Mouse (Mus musculus): Measurements from ENCODE around the gene Gm20388. TPM values are rescaled to one million over a fixed set of nuclear protein-coding genes. Genes with fewer than 3 reads are reported as not detected.

Gene Gm20388
- polyA plus RNA-seq, 1 experiment, result not detected

DNA sequence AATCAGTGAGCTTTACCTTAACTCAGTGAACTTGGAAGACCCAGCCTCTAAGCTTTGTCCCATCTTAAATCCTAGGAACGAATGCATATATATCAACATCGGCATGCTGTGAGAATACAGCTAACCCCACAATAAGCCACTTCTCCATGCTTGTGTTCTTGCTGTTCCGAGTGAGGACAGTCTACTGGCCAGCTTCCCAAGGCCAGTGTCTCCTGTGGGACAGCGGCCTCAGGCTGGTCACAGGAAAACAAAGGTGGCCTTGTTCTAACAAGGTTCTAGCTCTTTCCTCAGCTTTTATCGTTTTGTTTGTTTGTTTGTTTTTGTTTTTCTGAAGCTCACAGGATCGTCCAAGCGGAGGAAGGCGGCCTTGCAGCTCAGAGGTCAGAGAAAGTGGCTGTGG, 3823.8 kb downstream of the Gm20388 start:
- WGBS, result 82% methylated on average over 8 of the region's 8 CpGs
- H3K4me1 ChIP-seq (ENCODE audit: control insufficient read depth, insufficient read depth, low read length), result peaks cover 4% of the 10 kb centered on the region
- no peak overlapping the region for H3K27ac ChIP-seq (ENCODE audit: insufficient read depth, low read depth, low read length)
- no peak for TF ChIP-seq POLR2A (IDR thresholded peaks at IDR 0.05; ENCODE audit: insufficient read depth, low read depth, low read length)
- TF ChIP-seq CTCF (IDR thresholded peaks at IDR 0.05; ENCODE audit: insufficient read depth, low read depth, low read length), result no peak
- H3K4me3 ChIP-seq (ENCODE audit: insufficient read depth, low read depth, low read length), result no peak overlapping the region

DNA sequence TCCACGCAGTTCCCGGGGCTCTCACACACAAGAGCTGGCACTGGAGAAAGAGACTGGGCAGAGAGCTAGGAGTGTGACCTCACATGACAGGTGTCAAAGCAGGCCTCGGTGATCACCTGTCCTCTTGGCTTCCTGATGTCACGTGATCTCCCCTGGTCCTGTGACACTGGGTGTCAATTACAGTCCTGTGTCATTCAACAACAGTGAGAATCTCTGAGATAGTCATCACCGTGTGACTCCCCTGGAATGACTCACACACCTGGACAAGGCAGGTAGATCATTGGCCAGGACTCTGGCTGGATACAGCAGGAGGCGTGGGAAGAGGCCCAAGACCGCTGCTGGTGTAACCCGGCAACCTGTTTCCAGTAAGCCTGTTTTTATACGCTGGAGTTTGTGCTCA, 3826.3 kb downstream of the Gm20388 start:
- Histone ChIP-seq H3K4me3 (ENCODE audit: insufficient read depth, low read depth, low read length) (no peak overlapping the region), H3K4me1 (ENCODE audit: control insufficient read depth, insufficient read depth, low read length) (no peaks in the 10 kb centered on the region), H3K27ac (ENCODE audit: insufficient read depth, low read depth, low read length) (no peak overlapping the region)
- no peak for TF ChIP-seq CTCF (IDR thresholded peaks at IDR 0.05; ENCODE audit: insufficient read depth, low read depth, low read length)
- no peak for TF ChIP-seq POLR2A (IDR thresholded peaks at IDR 0.05; ENCODE audit: insufficient read depth, low read depth, low read length)
- 84% methylated on average over 9 of the region's 9 CpGs for WGBS

DNA sequence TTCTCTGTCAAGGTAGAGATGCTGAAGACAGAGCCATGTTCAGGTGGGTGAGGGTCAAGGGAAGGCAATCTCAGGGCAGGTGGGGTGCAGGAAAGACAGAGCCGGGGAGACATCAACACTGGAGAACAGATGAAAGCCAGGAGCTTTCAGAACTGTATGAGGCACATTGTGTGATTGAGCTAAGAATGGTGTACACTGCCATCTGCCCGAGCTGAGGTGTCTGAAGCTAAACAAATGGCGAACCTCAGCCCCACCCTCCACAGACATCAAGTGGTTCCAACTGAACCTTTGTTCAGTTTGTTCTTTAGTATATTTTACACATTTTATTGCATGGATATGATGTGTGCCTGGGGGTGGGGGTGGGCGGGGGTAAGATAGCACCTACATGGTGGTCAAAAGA, 3829.6 kb downstream of the Gm20388 start:
- no peak for TF ChIP-seq CTCF (IDR thresholded peaks at IDR 0.05; ENCODE audit: insufficient read depth, low read depth, low read length)
- TF ChIP-seq POLR2A (IDR thresholded peaks at IDR 0.05; ENCODE audit: insufficient read depth, low read depth, low read length), result no peak
- WGBS, result 79% methylated on average over 4 of the region's 4 CpGs
- no peak overlapping the region for H3K4me3 ChIP-seq (ENCODE audit: insufficient read depth, low read depth, low read length)
- H3K4me1 ChIP-seq (ENCODE audit: control insufficient read depth, insufficient read depth, low read length), result no peaks in the 10 kb centered on the region
- H3K27ac ChIP-seq (ENCODE audit: insufficient read depth, low read depth, low read length), result no peak overlapping the region

DNA sequence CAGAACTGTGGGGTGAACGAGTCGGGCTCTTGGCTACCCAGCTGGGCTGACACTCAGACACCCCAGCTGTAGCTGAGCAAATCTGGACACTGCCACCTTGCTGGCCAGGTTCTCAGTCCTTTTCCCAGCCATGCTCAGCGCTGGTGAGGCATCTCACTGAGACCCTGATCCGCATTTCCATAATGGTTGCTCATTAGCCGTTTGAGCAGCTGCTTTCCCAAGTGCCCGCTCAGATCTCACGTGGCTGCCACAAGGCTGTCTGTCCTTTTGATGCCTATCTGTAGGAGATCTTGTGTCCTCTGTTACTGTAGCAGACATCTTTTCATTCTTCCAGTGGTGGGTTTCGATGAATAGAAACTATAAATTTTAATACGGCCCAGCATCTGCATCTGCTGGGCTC, 3830.6 kb downstream of the Gm20388 start:
- no peak for TF ChIP-seq CTCF (IDR thresholded peaks at IDR 0.05; ENCODE audit: insufficient read depth, low read depth, low read length)
- TF ChIP-seq POLR2A (IDR thresholded peaks at IDR 0.05; ENCODE audit: insufficient read depth, low read depth, low read length), result no peak
- Histone ChIP-seq H3K4me3 (ENCODE audit: insufficient read depth, low read depth, low read length) (no peak overlapping the region), H3K4me1 (ENCODE audit: control insufficient read depth, insufficient read depth, low read length) (no peaks in the 10 kb centered on the region), H3K27ac (ENCODE audit: insufficient read depth, low read depth, low read length) (no peak overlapping the region)
- 71% methylated on average over 9 of the region's 9 CpGs for WGBS

DNA sequence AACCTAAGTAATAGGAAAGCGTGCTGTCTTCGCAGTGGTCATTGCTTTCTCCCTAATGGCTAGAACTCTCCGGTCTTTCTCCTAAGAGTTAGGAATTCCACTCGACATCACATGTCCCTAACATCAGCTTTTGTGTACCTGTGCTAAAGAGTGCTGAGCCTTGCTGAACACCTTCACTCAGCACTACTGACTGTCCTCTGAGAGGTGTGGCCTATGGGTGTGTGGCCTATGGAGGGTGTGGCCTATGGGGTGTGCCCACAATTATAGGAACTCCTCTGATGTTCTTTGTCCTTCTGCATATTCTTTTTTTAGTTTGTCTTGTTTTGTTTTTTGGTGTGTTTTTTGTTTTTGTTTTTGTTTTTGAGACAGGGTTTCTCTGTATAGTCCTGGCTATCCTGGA, 3835.8 kb downstream of the Gm20388 start:
- WGBS, result 95% methylated on average over 4 of the region's 4 CpGs
- 0 out of 2 replicates have a peak, but pooled peaks cover under 1% of the 10 kb centered on the region for H3K4me1 ChIP-seq (ENCODE audit: control insufficient read depth, insufficient read depth, low read length)
- no peak for TF ChIP-seq POLR2A (IDR thresholded peaks at IDR 0.05; ENCODE audit: insufficient read depth, low read depth, low read length)
- no peak for TF ChIP-seq CTCF (IDR thresholded peaks at IDR 0.05; ENCODE audit: insufficient read depth, low read depth, low read length)
- no peak overlapping the region for H3K4me3 ChIP-seq (ENCODE audit: insufficient read depth, low read depth, low read length)
- H3K27ac ChIP-seq (ENCODE audit: insufficient read depth, low read depth, low read length), result no peak overlapping the region

DNA sequence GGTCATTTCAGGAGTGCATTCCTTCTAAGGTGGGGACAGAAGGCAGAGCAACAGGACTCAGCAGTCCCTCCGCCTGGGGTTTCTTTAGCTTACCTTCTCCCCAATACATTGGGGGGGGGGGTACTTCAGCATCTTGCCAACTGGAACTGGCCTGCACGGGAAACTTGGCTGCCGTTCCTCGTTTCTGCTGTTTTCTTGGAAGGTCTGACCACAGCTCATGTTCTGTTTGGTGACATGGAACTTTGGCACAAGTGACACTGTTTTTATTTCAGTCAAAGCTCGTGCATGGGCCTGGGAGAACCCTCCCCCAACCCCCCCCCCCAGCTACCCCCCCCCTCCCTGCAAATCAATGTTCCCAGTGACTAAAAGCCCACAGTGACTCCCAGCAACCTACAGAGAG, 3837.1 kb downstream of the Gm20388 start:
- TF ChIP-seq POLR2A (IDR thresholded peaks at IDR 0.05; ENCODE audit: insufficient read depth, low read depth, low read length) (no peak), CTCF (IDR thresholded peaks at IDR 0.05; ENCODE audit: insufficient read depth, low read depth, low read length) (no peak)
- WGBS, result 47% methylated on average over 5 of the region's 5 CpGs
- Histone ChIP-seq H3K27ac (ENCODE audit: insufficient read depth, low read depth, low read length) (no peak overlapping the region), H3K4me1 (ENCODE audit: control insufficient read depth, insufficient read depth, low read length) (peaks cover 8% of the 10 kb centered on the region), H3K4me3 (ENCODE audit: insufficient read depth, low read depth, low read length) (no peak overlapping the region)

DNA sequence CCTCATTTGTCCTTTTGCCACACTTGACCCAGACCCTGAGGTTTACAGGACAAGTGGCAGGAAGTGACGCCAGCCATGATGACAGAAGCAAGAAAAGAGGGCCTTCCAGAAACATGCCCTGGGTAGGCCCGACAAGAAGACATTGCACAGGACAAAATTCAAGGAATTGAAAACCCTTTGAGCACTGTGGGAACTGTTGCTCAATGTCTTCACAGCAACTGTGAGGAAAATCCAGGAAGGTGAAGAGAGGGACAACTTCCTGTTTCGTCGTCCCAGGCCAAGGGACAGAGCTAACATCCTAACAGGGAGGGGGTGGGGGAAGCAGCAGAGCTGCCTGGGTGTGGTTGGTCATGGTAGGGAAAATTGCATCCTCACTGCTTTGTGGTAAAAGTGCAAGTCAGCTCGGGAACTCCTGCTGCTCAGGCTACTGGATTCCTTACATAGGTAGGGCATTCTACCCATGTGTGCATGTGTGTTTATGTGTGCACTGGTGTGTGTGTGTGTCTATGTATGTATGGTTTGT, 3839.6 kb downstream of the Gm20388 start:
- TF ChIP-seq POLR2A (IDR thresholded peaks at IDR 0.05; ENCODE audit: insufficient read depth, low read depth, low read length), result no peak
- no peak for TF ChIP-seq CTCF (IDR thresholded peaks at IDR 0.05; ENCODE audit: insufficient read depth, low read depth, low read length)
- 79% methylated on average over 5 of the region's 5 CpGs for WGBS
- no peak overlapping the region for H3K27ac ChIP-seq (ENCODE audit: insufficient read depth, low read depth, low read length)

DNA sequence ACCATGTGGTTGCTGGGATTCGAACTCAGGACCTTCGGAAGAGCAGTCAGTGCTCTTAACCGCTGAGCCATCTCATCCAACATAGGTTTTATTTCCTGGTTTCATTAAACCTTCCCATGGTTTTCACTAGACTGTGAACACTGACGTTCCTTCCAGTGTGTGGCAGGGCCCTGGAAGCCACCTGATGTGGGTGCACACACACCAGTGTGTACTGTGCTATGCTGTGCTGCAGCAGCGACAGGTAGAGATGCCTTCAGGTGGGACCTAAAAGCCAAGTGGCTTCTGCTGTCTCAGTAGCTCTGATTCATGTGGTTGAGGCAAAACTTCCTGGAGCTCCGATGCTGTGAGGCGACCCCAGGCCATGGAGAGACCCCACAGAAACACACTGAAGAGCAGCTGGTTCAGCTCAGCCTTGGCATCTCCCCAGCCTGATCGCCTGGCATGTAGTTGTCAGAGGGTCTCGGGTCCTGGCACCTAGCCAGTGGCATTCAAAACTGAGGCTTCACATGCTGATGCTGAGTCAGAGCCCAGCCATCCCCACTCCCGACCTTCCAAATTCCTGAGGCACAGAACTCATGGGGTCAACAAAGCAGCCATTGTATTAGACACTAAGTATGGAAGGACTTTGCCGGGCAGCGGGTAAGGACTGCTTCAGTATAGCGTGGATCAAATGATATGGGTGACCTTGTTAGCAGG, 3842.3 kb downstream of the Gm20388 start:
- 54% methylated on average over 13 of the region's 13 CpGs for WGBS
- Histone ChIP-seq H3K27ac (ENCODE audit: insufficient read depth, low read depth, low read length) (peak overlapping the region; percentile 77), H3K4me3 (ENCODE audit: insufficient read depth, low read depth, low read length) (no peak overlapping the region), H3K4me1 (ENCODE audit: control insufficient read depth, insufficient read depth, low read length) (peaks cover 32% of the 10 kb centered on the region)
- TF ChIP-seq CTCF (IDR thresholded peaks at IDR 0.05; ENCODE audit: insufficient read depth, low read depth, low read length) (no peak), POLR2A (IDR thresholded peaks at IDR 0.05; ENCODE audit: insufficient read depth, low read depth, low read length) (no peak)

More for the DNA sequence above, 3839.6 kb downstream of the Gm20388 start:
- H3K4me3 ChIP-seq (ENCODE audit: insufficient read depth, low read depth, low read length), result no peak overlapping the region
- H3K4me1 ChIP-seq (ENCODE audit: control insufficient read depth, insufficient read depth, low read length), result peaks cover 29% of the 10 kb centered on the region

DNA sequence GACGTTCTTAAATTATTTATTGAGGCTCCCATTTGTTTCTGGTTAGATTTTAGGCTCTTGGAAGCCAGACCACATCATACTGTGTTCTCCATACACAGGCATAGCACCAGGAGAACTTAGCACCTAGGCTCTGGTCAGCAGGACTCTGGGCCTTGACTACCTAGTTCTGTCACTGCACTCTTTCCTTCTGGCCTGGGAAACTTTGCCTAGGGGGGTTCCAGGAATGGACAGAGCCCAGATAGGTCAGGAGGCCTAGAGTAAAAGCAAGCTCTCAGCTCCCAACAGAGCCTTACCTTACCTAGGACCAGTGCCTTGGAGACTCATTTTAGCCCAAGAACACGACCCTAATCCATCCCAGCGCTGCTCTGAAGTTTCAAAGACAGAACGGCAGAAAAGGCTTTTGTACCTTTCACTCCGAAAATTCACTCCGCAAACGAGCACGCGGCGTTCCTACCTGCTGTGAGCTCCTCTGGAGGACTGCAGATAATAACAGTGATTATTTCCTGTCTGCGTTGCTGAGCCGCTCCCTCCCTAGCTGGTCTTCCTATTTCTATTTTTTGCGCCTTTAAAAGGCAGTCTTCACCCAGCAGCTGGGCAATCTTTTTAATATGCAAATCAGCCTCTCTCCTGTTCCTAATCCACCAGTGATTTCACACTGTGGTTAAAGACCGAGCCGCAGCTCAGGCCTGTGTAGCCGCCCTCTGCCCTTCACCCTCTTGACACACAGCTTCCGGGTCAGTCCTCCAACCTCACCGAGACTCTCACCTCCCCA, 3843.1 kb downstream of the Gm20388 start:
- WGBS, result 7% methylated on average over 18 of the region's 18 CpGs
- Histone ChIP-seq H3K4me1 (ENCODE audit: control insufficient read depth, insufficient read depth, low read length) (peaks cover 38% of the 10 kb centered on the region), H3K27ac (ENCODE audit: insufficient read depth, low read depth, low read length) (peak overlapping the region; percentile 77), H3K4me3 (ENCODE audit: insufficient read depth, low read depth, low read length) (peak overlapping the region; percentile 25)
- TF ChIP-seq CTCF (IDR thresholded peaks at IDR 0.05; ENCODE audit: insufficient read depth, low read depth, low read length) (no peak), POLR2A (IDR thresholded peaks at IDR 0.05; ENCODE audit: insufficient read depth, low read depth, low read length) (no peak)

Measured in olfactory bulb, adult 2 months (tissue).